Mouse (Mus musculus): ENCODE data around the gene Ppm1m.

DNA sequence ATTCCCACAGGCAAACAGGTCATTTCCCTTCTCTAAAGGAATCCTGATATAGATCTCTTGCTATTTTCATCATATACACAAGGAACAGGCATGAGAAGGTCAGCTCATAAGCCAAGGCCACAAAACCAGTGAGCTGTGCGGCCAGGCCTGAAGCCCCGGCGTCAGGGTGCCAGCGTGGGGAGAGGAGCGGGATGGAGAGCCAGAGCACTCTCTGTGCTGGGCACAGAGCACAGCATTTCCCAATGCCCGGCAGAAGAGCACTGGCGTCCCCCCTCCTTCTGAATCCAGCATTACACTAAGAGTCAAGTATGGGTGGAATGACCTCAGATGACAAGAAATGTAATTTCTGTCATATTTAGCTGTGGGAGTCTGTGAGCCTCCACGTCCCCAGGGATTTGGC lies 37.9 kb upstream of the Ppm1m start:
- no peak for TF ChIP-seq CTCF (IDR thresholded peaks at IDR 0.05; ENCODE audit: borderline replicate concordance, insufficient read depth, low read length)
- no peak for TF ChIP-seq POLR2A (IDR thresholded peaks at IDR 0.05; ENCODE audit: low read depth, low read length)
